Mouse (Mus musculus): ENCODE measurements at regions not wholly inside any gene's neighbourhood (a gene's known extent, or its start where the extent isn't known, plus 50 kb on each side); places are given as distances from the start of the nearest gene placed in this dataset.
"Not testable (repeated sequence)": the region's sequence is repeated elsewhere in the genome, so short reads cannot be mapped to it uniquely, and the experiment has no call there.

DNA sequence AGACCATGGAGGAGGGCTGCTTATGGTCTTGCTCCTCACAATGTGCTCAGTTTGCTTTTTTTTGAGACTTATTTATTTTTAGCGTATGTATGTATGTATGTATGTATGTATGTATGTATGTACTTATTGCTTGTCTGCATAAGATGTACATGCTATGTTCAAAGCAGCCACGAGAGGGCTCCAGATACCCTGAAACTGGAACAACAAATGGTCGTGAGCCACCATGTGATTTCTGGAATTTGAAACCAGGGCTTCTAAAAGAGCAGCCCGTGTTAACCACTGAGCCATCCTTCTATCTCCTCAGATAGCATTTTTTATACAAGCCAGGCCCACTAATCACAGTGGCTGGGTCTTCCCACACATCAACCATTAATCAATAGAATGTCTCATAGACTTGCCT lies 611.2 kb downstream of the 5730507C01Rik start:
- Histone ChIP-seq H3K4me1 (ENCODE audit: control insufficient read depth, low read depth, low read length) (no peaks in the 10 kb centered on the region), H3K4me2 (ENCODE audit: low read depth, low read length) (no peak overlapping the region), H3K27ac (ENCODE audit: low read length) (no peak overlapping the region), H3K36me3 (ENCODE audit: control insufficient read depth, insufficient read depth) (no peaks in the 10 kb centered on the region), H3K4me3 (ENCODE audit: low read depth, low read length) (no peak overlapping the region), H3K9ac (ENCODE audit: low read depth, low read length) (no peak overlapping the region), H3K9me3 (replicated peaks; ENCODE audit: control insufficient read depth, low read length) (no peaks in the 10 kb centered on the region), H3K27me3 (ENCODE audit: control insufficient read depth, insufficient read depth, low read depth, low read length) (no peaks in the 10 kb centered on the region)
- 42% methylated on average over 4 of the region's 4 CpGs for WGBS (ENCODE audit: insufficient replicate concordance)
- ATAC-seq (ENCODE audit: low read depth) = no peak

DNA sequence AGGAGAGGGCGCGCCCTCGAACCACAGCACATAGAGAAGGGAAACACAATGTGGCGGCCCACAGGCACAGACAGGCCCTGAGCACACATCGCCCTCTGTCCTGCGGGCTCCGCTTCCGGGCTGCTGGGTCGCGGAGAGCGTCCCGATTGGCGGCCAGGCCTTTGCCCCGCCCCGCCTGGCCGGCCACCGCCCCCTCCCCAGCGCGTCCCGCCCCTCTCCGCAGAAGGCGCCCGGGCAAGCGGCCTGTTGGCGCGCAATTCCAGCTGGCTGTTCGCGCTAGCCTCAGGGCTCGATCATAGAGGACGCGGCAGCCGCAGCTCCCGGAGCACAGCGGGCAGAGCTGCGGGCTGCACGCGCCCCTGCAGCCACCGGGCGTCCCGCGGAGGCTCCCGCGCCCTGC lies 661.3 kb downstream of the 5730507C01Rik start:
- Histone ChIP-seq H3K4me2 (ENCODE audit: low read depth, low read length) (no peak overlapping the region), H3K4me3 (ENCODE audit: low read depth, low read length) (no peak overlapping the region), H3K36me3 (ENCODE audit: control insufficient read depth, insufficient read depth) (no peaks in the 10 kb centered on the region), H3K4me1 (ENCODE audit: control insufficient read depth, low read depth, low read length) (no peaks in the 10 kb centered on the region), H3K9me3 (replicated peaks; ENCODE audit: control insufficient read depth, low read length) (no peaks in the 10 kb centered on the region; the same call in 1 of the 2 replicates), H3K27me3 (ENCODE audit: control insufficient read depth, insufficient read depth, low read depth, low read length) (no peaks in the 10 kb centered on the region), H3K27ac (ENCODE audit: low read length) (no peak overlapping the region), H3K9ac (ENCODE audit: low read depth, low read length) (no peak overlapping the region)
- ATAC-seq (ENCODE audit: low read depth) = no peak
- 14% methylated on average over 42 of the region's 43 CpGs for WGBS (ENCODE audit: insufficient replicate concordance)

DNA sequence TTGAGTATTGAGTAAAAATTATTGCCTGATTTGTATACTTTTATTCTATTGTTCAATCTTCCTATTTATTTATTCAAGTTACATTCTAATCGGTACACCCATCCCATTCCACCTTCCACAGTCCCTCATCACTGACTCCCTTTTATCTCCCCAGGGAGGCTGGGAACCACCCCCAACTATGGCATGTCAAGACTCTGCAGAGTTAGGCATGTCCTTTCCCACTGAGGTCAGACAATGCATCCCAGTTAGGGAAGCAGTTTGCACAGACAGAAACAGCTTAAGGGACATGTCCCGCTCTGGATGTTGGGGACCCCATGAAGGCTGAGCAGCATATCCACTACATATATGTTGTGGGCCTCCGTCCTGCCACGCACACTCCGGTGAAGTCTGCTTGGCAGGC lies 678.1 kb downstream of the 5730507C01Rik start:
- H3K27me3 ChIP-seq (ENCODE audit: control insufficient read depth, insufficient read depth, low read depth, low read length) = no peaks in the 10 kb centered on the region
- no peak overlapping the region for H3K4me3 ChIP-seq (ENCODE audit: low read depth, low read length)
- H3K9ac ChIP-seq (ENCODE audit: low read depth, low read length) = no peak overlapping the region
- no peak for ATAC-seq (ENCODE audit: low read depth)
- H3K4me1 ChIP-seq (ENCODE audit: control insufficient read depth, low read depth, low read length) = no peaks in the 10 kb centered on the region
- no peak overlapping the region for H3K27ac ChIP-seq (ENCODE audit: low read length)
- no peaks in the 10 kb centered on the region for H3K36me3 ChIP-seq (ENCODE audit: control insufficient read depth, insufficient read depth)
- H3K4me2 ChIP-seq (ENCODE audit: low read depth, low read length) = no peak overlapping the region
- WGBS (ENCODE audit: insufficient replicate concordance) = 77% methylated on average over 5 of the region's 5 CpGs
- H3K9me3 ChIP-seq (replicated peaks; ENCODE audit: control insufficient read depth, low read length) = no peaks in the 10 kb centered on the region

DNA sequence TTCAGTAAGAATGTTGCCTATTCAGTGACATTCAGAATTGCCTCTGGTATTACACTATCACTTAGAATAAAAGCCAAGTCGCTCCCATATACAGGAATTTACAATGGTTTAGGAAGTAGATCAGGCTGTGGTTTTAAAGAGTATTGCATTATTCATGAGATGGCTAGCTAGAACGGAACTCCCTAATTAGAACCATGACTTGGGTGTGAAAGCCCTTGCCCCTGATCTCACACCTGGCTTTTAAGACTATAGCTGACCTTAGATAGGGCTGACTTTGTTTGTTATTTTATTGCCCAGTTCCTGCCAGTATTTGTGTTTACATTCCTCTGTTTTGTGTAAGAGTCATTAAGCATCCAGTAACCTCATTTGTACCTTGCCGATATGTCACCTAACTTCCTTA lies 678.7 kb downstream of the 5730507C01Rik start:
- H3K9ac ChIP-seq (ENCODE audit: low read depth, low read length); H3K27me3 ChIP-seq (ENCODE audit: control insufficient read depth, insufficient read depth, low read depth, low read length); H3K27ac ChIP-seq (ENCODE audit: low read length); H3K36me3 ChIP-seq (ENCODE audit: control insufficient read depth, insufficient read depth); ATAC-seq (ENCODE audit: low read depth); H3K4me2 ChIP-seq (ENCODE audit: low read depth, low read length); H3K9me3 ChIP-seq (replicated peaks; ENCODE audit: control insufficient read depth, low read length); H3K4me1 ChIP-seq (ENCODE audit: control insufficient read depth, low read depth, low read length); H3K4me3 ChIP-seq (ENCODE audit: low read depth, low read length): not testable (repeated sequence)
- WGBS (ENCODE audit: insufficient replicate concordance) = 65% methylated on average over 3 of the region's 3 CpGs

- H3K9ac ChIP-seq (ENCODE audit: low read depth, low read length); H3K27ac ChIP-seq (ENCODE audit: low read length); H3K4me2 ChIP-seq (ENCODE audit: low read depth, low read length); ATAC-seq (ENCODE audit: low read depth); H3K4me3 ChIP-seq (ENCODE audit: low read depth, low read length); H3K27me3 ChIP-seq (ENCODE audit: control insufficient read depth, insufficient read depth, low read depth, low read length); H3K9me3 ChIP-seq (replicated peaks; ENCODE audit: control insufficient read depth, low read length); H3K36me3 ChIP-seq (ENCODE audit: control insufficient read depth, insufficient read depth); H3K4me1 ChIP-seq (ENCODE audit: control insufficient read depth, low read depth, low read length): not testable (repeated sequence)
- WGBS (ENCODE audit: insufficient replicate concordance) = 52% methylated on average over 1 of the region's 1 CpGs
Measured at GRCm38 (mm10) chr12:19223996-19224395, 709.7 kb downstream of the 5730507C01Rik start.

- ATAC-seq (ENCODE audit: low read depth); H3K27ac ChIP-seq (ENCODE audit: low read length); H3K36me3 ChIP-seq (ENCODE audit: control insufficient read depth, insufficient read depth); H3K9ac ChIP-seq (ENCODE audit: low read depth, low read length); H3K4me3 ChIP-seq (ENCODE audit: low read depth, low read length); H3K4me1 ChIP-seq (ENCODE audit: control insufficient read depth, low read depth, low read length); H3K9me3 ChIP-seq (replicated peaks; ENCODE audit: control insufficient read depth, low read length); H3K27me3 ChIP-seq (ENCODE audit: control insufficient read depth, insufficient read depth, low read depth, low read length); H3K4me2 ChIP-seq (ENCODE audit: low read depth, low read length): not testable (repeated sequence)
- 82% methylated on average over 21 of the region's 23 CpGs for WGBS (ENCODE audit: insufficient replicate concordance)
Measured at GRCm38 (mm10) chr12:19246731-19247130, 707.6 kb upstream of the Gm21863 start.

GRCm38 (mm10) chr12:19288271-19288890 lies 665.9 kb upstream of the Gm21863 start:
- H3K27ac ChIP-seq (ENCODE audit: low read length); H3K9ac ChIP-seq (ENCODE audit: low read depth, low read length); H3K4me1 ChIP-seq (ENCODE audit: control insufficient read depth, low read depth, low read length); H3K9me3 ChIP-seq (replicated peaks; ENCODE audit: control insufficient read depth, low read length); H3K36me3 ChIP-seq (ENCODE audit: control insufficient read depth, insufficient read depth); H3K27me3 ChIP-seq (ENCODE audit: control insufficient read depth, insufficient read depth, low read depth, low read length): not testable (repeated sequence)
- peak overlapping the region; percentile 32; the same call in 1 of the 2 replicates for H3K4me2 ChIP-seq (ENCODE audit: low read depth, low read length)
- 6% methylated on average over 65 of the region's 75 CpGs for WGBS (ENCODE audit: insufficient replicate concordance)
- peak; percentile 66; the same call in 1 of the 2 replicates for ATAC-seq (ENCODE audit: low read depth)
- peak overlapping the region; percentile 44 for H3K4me3 ChIP-seq (ENCODE audit: low read depth, low read length)

GRCm38 (mm10) chr12:19289038-19289437 lies 665.3 kb upstream of the Gm21863 start:
- not testable (repeated sequence) for H3K27me3 ChIP-seq (ENCODE audit: control insufficient read depth, insufficient read depth, low read depth, low read length); H3K36me3 ChIP-seq (ENCODE audit: control insufficient read depth, insufficient read depth); H3K4me1 ChIP-seq (ENCODE audit: control insufficient read depth, low read depth, low read length); H3K9ac ChIP-seq (ENCODE audit: low read depth, low read length); H3K9me3 ChIP-seq (replicated peaks; ENCODE audit: control insufficient read depth, low read length); ATAC-seq (ENCODE audit: low read depth); H3K27ac ChIP-seq (ENCODE audit: low read length)
- H3K4me3 ChIP-seq (ENCODE audit: low read depth, low read length) = peak overlapping the region; percentile 44
- peak overlapping the region; percentile 32; the same call in 1 of the 2 replicates for H3K4me2 ChIP-seq (ENCODE audit: low read depth, low read length)
- 31% methylated on average over 18 of the region's 18 CpGs for WGBS (ENCODE audit: insufficient replicate concordance)

GRCm38 (mm10) chr12:19292068-19292770 lies 662.1 kb upstream of the Gm21863 start:
- not testable (repeated sequence) for ATAC-seq (ENCODE audit: low read depth); H3K27ac ChIP-seq (ENCODE audit: low read length); H3K9me3 ChIP-seq (replicated peaks; ENCODE audit: control insufficient read depth, low read length); H3K27me3 ChIP-seq (ENCODE audit: control insufficient read depth, insufficient read depth, low read depth, low read length); H3K4me2 ChIP-seq (ENCODE audit: low read depth, low read length); H3K9ac ChIP-seq (ENCODE audit: low read depth, low read length); H3K36me3 ChIP-seq (ENCODE audit: control insufficient read depth, insufficient read depth); H3K4me1 ChIP-seq (ENCODE audit: control insufficient read depth, low read depth, low read length); H3K4me3 ChIP-seq (ENCODE audit: low read depth, low read length)
- WGBS (ENCODE audit: insufficient replicate concordance) = 54% methylated on average over 3 of the region's 3 CpGs
